Mouse (Mus musculus): ENCODE results near the gene 4930519P11Rik. TPM values are rescaled to one million over a fixed set of nuclear protein-coding genes. Genes with fewer than 3 reads are reported as not detected.

4930519P11Rik gene
- total RNA-seq, 2 experiments from 2014 or later = not detected

- no peak for ATAC-seq (replicated peaks; ENCODE audit: low FRiP score, low TSS enrichment, poor library complexity, severe bottlenecking)
Observed at GRCm38 (mm10) chr2:154567766-154568165, 45.5 kb downstream of the 4930519P11Rik start.

GRCm38 (mm10) chr2:154566641-154567040 is 46.6 kb downstream of the 4930519P11Rik start:
- no peak for ATAC-seq (replicated peaks; ENCODE audit: low FRiP score, low TSS enrichment, poor library complexity, severe bottlenecking)

- no peak for ATAC-seq (replicated peaks; ENCODE audit: low FRiP score, low TSS enrichment, poor library complexity, severe bottlenecking)
Observed at GRCm38 (mm10) chr2:154565562-154565961, 47.7 kb downstream of the 4930519P11Rik start.

- ATAC-seq (replicated peaks; ENCODE audit: low FRiP score, low TSS enrichment, poor library complexity, severe bottlenecking) = no peak
Observed at GRCm38 (mm10) chr2:154563612-154564170, 49.5 kb downstream of the 4930519P11Rik start.

Other genes with a start within 250 kb of the 4930519P11Rik start
- 18.8 and 27.3 TPM in 2 replicates for gene Cdk5rap1, start 240.4 kb downstream of the 4930519P11Rik start, total RNA-seq (2014; fragmentation: Nextera tagmentation)
- gene Cdk5rap1, start 240.4 kb downstream of the 4930519P11Rik start, total RNA-seq (2017) = 22.9 and 27.9 TPM in 2 replicates
- 0.27 and 1.5 TPM in 2 replicates for gene Snta1, start 205.3 kb downstream of the 4930519P11Rik start, total RNA-seq (2014; fragmentation: Nextera tagmentation)
- gene Snta1, start 205.3 kb downstream of the 4930519P11Rik start, total RNA-seq (2017) = 0.76 TPM in 1 of 2 replicates, not detected in the other
- gene Cbfa2t2, start 177.0 kb downstream of the 4930519P11Rik start, total RNA-seq (2014; fragmentation: Nextera tagmentation) = 17.0 and 20.8 TPM in 2 replicates
- gene Cbfa2t2, start 177.0 kb downstream of the 4930519P11Rik start, total RNA-seq (2017) = 10.4 and 18.8 TPM in 2 replicates
- gene 1700003F12Rik, start 66.4 kb downstream of the 4930519P11Rik start, total RNA-seq (2014; fragmentation: Nextera tagmentation) = not detected in 2 replicates
- gene 1700003F12Rik, start 66.4 kb downstream of the 4930519P11Rik start, total RNA-seq (2017) = not detected in 2 replicates
- gene Actl10, start 61.7 kb downstream of the 4930519P11Rik start, total RNA-seq (2014; fragmentation: Nextera tagmentation) = not detected in 2 replicates
- gene Actl10, start 61.7 kb downstream of the 4930519P11Rik start, total RNA-seq (2017) = not detected in 2 replicates
- gene Necab3, start 54.5 kb downstream of the 4930519P11Rik start, total RNA-seq (2014; fragmentation: Nextera tagmentation) = 3.1 and 6.1 TPM in 2 replicates
- gene Necab3, start 54.5 kb downstream of the 4930519P11Rik start, total RNA-seq (2017) = 0.09 and 1.8 TPM in 2 replicates
- gene E2f1, start 43.5 kb downstream of the 4930519P11Rik start, total RNA-seq (2014; fragmentation: Nextera tagmentation) = 25.3 and 26.1 TPM in 2 replicates
- gene E2f1, start 43.5 kb downstream of the 4930519P11Rik start, total RNA-seq (2017) = 7.0 and 7.8 TPM in 2 replicates
- gene Pxmp4, start 9.7 kb downstream of the 4930519P11Rik start, total RNA-seq (2014; fragmentation: Nextera tagmentation) = 17.3 and 18.1 TPM in 2 replicates
- gene Pxmp4, start 9.7 kb downstream of the 4930519P11Rik start, total RNA-seq (2017) = 9.1 and 12.4 TPM in 2 replicates
- gene Zfp341, start 140 bp downstream of the 4930519P11Rik start, total RNA-seq (2014; fragmentation: Nextera tagmentation) = 5.1 and 7.1 TPM in 2 replicates
- 0.30 and 1.1 TPM in 2 replicates for gene Zfp341, start 140 bp downstream of the 4930519P11Rik start, total RNA-seq (2017)
- 79.5 and 118 TPM in 2 replicates for gene Chmp4b, start 38.3 kb upstream of the 4930519P11Rik start, total RNA-seq (2014; fragmentation: Nextera tagmentation)
- gene Chmp4b, start 38.3 kb upstream of the 4930519P11Rik start, total RNA-seq (2017) = 95.1 and 99.0 TPM in 2 replicates
- gene Gm14214, start 156.6 kb upstream of the 4930519P11Rik start, total RNA-seq (2014; fragmentation: Nextera tagmentation) = not detected in 2 replicates
- gene Gm14214, start 156.6 kb upstream of the 4930519P11Rik start, total RNA-seq (2017) = not detected in 2 replicates
- 153 and 167 TPM in 2 replicates for gene Raly, start 177.7 kb upstream of the 4930519P11Rik start, total RNA-seq (2014; fragmentation: Nextera tagmentation)
- gene Raly, start 177.7 kb upstream of the 4930519P11Rik start, total RNA-seq (2017) = 152 and 190 TPM in 2 replicates
- not detected in 2 replicates for gene a, start 178.0 kb upstream of the 4930519P11Rik start, total RNA-seq (2014; fragmentation: Nextera tagmentation)
- gene a, start 178.0 kb upstream of the 4930519P11Rik start, total RNA-seq (2017) = not detected in 2 replicates

All from megakaryocyte-erythroid progenitor cell, adult 5-6 weeks (primary cell).